Mouse (Mus musculus) G1E (cell line): ENCODE results near the gene Rcan1.

ENCODE experiments used
- CTCF ChIP-seq: IDR thresholded peaks from 2 replicates; pipeline ENCODE4 v1.5.1; 2012; ENCODE audit warnings: low read depth, low read length, inconsistent platforms, mixed read lengths
- TAL1 ChIP-seq: conservative IDR thresholded peaks from 2 replicates; pipeline ENCODE4 v1.6.1; 2012; ENCODE audit warnings: low read depth, low read length, inconsistent platforms, mixed read lengths

DNA sequence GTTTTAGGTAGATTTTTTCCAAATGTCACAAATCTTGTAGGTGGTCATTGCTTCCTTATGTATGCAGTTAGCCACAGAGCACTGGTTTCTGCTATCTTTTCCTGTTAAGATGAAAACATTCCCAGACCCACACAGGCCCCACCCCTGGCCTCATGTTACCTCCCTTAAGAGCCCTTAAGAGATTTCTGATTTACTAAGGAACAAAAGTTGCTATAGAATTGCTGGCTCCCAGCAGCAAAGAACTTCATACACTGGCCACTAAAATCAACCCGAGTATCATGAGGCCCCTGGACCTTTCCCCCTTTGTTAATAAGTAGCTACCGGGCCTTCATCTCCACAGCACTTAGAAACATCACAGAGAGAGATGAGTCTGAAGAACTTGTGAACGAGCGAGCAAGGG lies 48.1 kb upstream of the Rcan1 start:
- TF ChIP-seq CTCF (no peak), TAL1 (no peak)
